Mouse (Mus musculus) liver, postnatal 0 days (tissue): ENCODE results near the gene Foxn1.

ENCODE experiments used
- CTCF ChIP-seq: sonication (generic); IDR thresholded peaks from 2 replicates; pipeline ENCODE4 v1.5.1; 2016; ENCODE audit warnings: antibody characterized with exemption, low read depth
- EP300 ChIP-seq: IDR thresholded peaks from 2 replicates; pipeline ENCODE4 v1.6.1; 2016; ENCODE audit warnings: antibody characterized with exemption, low read depth, mild to moderate bottlenecking

GRCm38 (mm10) chr11:78355471-78356238 lies 30.7 kb downstream of the Foxn1 start:
- peak; percentile 87 for TF ChIP-seq CTCF
- no peak for TF ChIP-seq EP300
